Mouse (Mus musculus) layer of hippocampus, postnatal 10 days (tissue): Measurements from ENCODE around the gene Syne2. TPM values are rescaled to one million over a fixed set of nuclear protein-coding genes. Genes with fewer than 3 reads are reported as not detected.

ENCODE experiments used
- microRNA-seq, 2 experiments: library from miRNA; unstranded; fragments of <30 nt; microRNA quantifications; one replicate each; pipeline ENCODE4 v1.2.0; 2021
- total RNA-seq, 2 experiments: library from RNA; stranded (reverse); gene quantifications; 2 replicates each; pipeline ENCODE4 v1.2.3; 2021

The Syne2 gene
- total RNA-seq, 2 experiments from 2014 or later: 29.2 to 29.4 TPM

Small RNA genes within 50 kb of the gene (microRNA-seq; reads per million reads assigned to microRNA genes)
- gene Mir5101: 0 to 0.22 reads per million in 2 experiments

Other genes with a start within 250 kb of the Syne2 start
- 10 to 100 TPM; 77.4 to 83.5 TPM for gene Ppp2r5e, start 221.9 kb upstream of the Syne2 start, total RNA-seq
- gene Wdr89, start 148.6 kb upstream of the Syne2 start, total RNA-seq: 1 to 10 TPM; 3.7 to 4.1 TPM
- gene Sgpp1, start 82.4 kb upstream of the Syne2 start, total RNA-seq: 10 to 100 TPM; 28.5 to 29.6 TPM